Mouse (Mus musculus) T-helper 1 cell (primary cell): ENCODE measurements at regions not wholly inside any gene's neighbourhood (a gene's known extent, or its start where the extent isn't known, plus 50 kb on each side); places are given as distances from the start of the nearest gene placed in this dataset.

ENCODE experiments used
- in situ Hi-C: fragments of 300-600 bp; cut with MboI, MseI; formaldehyde crosslinking; loops from one replicate; pipeline ENCODE4 v1.15.1; 2025; ENCODE audit warnings: high pct_unique_total_duplicates

GRCm38 (mm10) chr11:52628875-52629274 is 135.6 kb upstream of the Fstl4 start:
- in situ Hi-C loops, result loop anchor here (25.0 kb wide), 1 partner anchor 442 kb away; no protein-coding TSS in a partner anchor

- in situ Hi-C loops, result loop anchor here (10.0 to 25.0 kb wide), 2 partner anchors 195 to 442 kb away; no protein-coding TSS in a partner anchor
Observed at GRCm38 (mm10) chr11:52629776-52630175, 134.7 kb upstream of the Fstl4 start.

- in situ Hi-C loops, result loop anchor here (10.0 to 25.0 kb wide), 2 partner anchors 197 to 444 kb away; no protein-coding TSS in a partner anchor
Observed at GRCm38 (mm10) chr11:52631579-52631978, 132.9 kb upstream of the Fstl4 start.

- in situ Hi-C loops, result loop anchor here (10.0 to 25.0 kb wide), 2 partner anchors 199 to 447 kb away; no protein-coding TSS in a partner anchor
Observed at GRCm38 (mm10) chr11:52634189-52634588, 130.2 kb upstream of the Fstl4 start.

- in situ Hi-C loops, result loop anchor here (10.0 to 25.0 kb wide), 2 partner anchors 201 to 449 kb away; no protein-coding TSS in a partner anchor
Observed at GRCm38 (mm10) chr11:52635716-52636389, 128.6 kb upstream of the Fstl4 start.

GRCm38 (mm10) chr11:52638939-52639338 is 125.5 kb upstream of the Fstl4 start:
- in situ Hi-C loops, result loop anchor here (10.0 to 25.0 kb wide), 2 partner anchors 204 to 452 kb away; no protein-coding TSS in a partner anchor

- in situ Hi-C loops, result loop anchor here (25.0 kb wide), 1 partner anchor 455 kb away; no protein-coding TSS in a partner anchor
Observed at GRCm38 (mm10) chr11:52641725-52642338, 122.6 kb upstream of the Fstl4 start.

- in situ Hi-C loops, result loop anchor here (25.0 kb wide), 1 partner anchor 457 kb away; no protein-coding TSS in a partner anchor
Observed at GRCm38 (mm10) chr11:52644081-52644768, 120.2 kb upstream of the Fstl4 start.

GRCm38 (mm10) chr11:52648176-52648839 is 116.1 kb upstream of the Fstl4 start:
- in situ Hi-C loops, result loop anchor here (25.0 kb wide), 1 partner anchor 461 kb away; no protein-coding TSS in a partner anchor

- in situ Hi-C loops, result loop anchor here (25.0 kb wide), 1 partner anchor 462 kb away; no protein-coding TSS in a partner anchor
Observed at GRCm38 (mm10) chr11:52648849-52649400, 115.5 kb upstream of the Fstl4 start.

- in situ Hi-C loops, result no loop called here
Observed at GRCm38 (mm10) chr11:52654640-52655039, 109.8 kb upstream of the Fstl4 start.

GRCm38 (mm10) chr11:52655720-52656474 is 108.5 kb upstream of the Fstl4 start:
- in situ Hi-C loops, result no loop called here

GRCm38 (mm10) chr11:52661234-52661633 is 103.2 kb upstream of the Fstl4 start:
- in situ Hi-C loops, result no loop called here

- in situ Hi-C loops, result no loop called here
Observed at GRCm38 (mm10) chr11:52661894-52662593, 102.4 kb upstream of the Fstl4 start.

GRCm38 (mm10) chr11:52665343-52665742 is 99.1 kb upstream of the Fstl4 start:
- in situ Hi-C loops, result no loop called here

GRCm38 (mm10) chr11:52675022-52675421 is 89.4 kb upstream of the Fstl4 start:
- in situ Hi-C loops, result no loop called here

GRCm38 (mm10) chr11:52678259-52678658 is 86.2 kb upstream of the Fstl4 start:
- in situ Hi-C loops, result no loop called here

GRCm38 (mm10) chr11:52685436-52685835 is 79.0 kb upstream of the Fstl4 start:
- in situ Hi-C loops, result no loop called here

GRCm38 (mm10) chr11:52692701-52693100 is 71.7 kb upstream of the Fstl4 start:
- in situ Hi-C loops, result no loop called here

GRCm38 (mm10) chr11:52701682-52702081 is 62.8 kb upstream of the Fstl4 start:
- in situ Hi-C loops, result no loop called here
